Mouse (Mus musculus) adrenal gland, adult 8-10 months (tissue): Measurements from ENCODE around the gene Serinc1. TPM values are rescaled to one million over a fixed set of nuclear protein-coding genes. Genes with fewer than 3 reads are reported as not detected.
"Not testable (repeated sequence)": the region's sequence is repeated elsewhere in the genome, so short reads cannot be mapped to it uniquely, and the experiment has no call there.

Source experiments
- DNase-seq: peaks from one replicate; pipeline ENCODE4 v3.0.0; 2022
- total RNA-seq, 4 experiments: library from RNA; stranded (reverse); gene quantifications; 2 replicates each; pipeline ENCODE4 v1.2.4; 2022

Gene Serinc1
- total RNA-seq, result 100 to 1,000 TPM; 321 to 388 (median 383) TPM

DNA sequence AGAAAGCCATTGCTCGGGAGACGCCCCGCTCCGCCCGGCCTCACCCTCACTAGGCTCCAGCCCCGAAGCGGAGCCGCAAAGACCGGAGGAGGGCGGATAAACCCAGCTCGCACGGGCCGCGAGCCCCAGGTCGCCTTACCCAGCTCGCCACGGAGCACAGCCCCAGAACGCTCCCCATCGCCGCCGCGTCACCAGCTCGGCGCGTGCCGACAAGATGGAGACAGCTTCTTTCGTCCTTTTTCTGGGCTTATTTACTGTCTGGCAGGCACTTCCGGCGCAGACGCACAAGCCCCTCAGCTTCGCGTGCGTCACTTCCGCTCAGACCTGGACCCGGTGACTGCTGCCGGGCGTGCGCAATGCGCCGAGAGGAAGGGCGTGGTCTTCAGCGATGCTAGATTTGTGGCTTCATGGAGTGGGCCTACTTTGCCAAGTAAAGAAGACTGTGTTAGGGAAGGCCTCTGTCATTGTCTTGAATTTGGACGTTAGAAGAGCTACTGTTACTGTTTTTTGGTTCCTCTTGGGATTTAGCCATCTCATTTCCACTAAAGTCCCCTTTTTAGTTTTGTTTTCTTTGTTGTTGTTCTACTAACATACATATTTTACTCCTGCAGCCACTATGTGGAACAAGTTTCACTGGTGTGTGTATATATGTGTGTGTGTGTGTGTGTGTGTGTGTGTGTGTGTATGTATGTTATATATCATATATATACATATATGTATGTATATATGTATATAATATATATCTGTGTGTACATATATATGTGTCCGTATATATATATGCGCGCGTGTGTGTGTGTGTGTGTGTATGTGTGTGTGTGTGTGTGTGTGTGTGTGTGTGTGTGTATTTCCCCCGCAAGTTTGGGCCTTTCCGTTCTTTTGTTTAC is at the start of gene Serinc1:
Gene Serinc1 (minus strand): TSS at position 313 of the 884 bp plus-strand sequence.
- DNase-seq, result peak; percentile 91

DNA sequence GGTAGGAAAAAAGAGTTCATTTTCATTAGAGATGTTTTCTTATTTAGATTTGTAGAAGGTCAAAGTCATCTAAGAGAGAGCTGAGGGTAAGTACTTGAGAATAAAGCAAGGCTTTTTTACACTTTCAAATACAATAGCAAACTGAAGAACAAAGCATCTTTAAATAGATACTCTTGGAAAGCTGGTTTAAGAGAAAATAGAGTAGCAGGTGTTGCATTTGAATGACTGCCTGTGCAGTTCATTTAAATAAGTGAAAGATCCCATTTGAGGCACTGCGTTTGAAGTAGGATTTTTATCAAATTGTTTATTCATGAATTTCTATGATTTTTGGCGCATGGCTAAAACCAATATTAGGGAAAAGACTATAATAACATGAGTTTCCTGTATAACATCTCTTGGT is 44.4 kb upstream of the Serinc1 start:
- DNase-seq, result no peak

DNA sequence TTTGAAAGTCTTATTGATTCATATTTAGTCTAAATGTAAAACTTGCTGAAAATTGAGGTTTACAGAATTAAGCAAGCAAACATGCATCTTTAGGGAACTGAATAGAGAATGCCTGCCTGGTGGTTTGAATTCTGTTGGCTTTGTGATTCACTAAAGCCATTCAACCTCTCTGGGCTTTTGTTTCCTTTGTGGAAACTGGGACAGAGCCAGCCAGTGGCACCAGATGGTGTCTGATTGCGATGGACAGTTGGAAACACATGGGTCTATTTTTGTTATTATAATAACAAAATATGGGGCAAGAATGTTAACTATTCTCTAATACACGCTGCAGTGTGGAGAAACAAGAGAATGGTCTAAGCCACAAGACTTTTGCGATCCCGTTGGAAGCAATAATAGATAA is 39.8 kb upstream of the Serinc1 start:
- no peak for DNase-seq

DNA sequence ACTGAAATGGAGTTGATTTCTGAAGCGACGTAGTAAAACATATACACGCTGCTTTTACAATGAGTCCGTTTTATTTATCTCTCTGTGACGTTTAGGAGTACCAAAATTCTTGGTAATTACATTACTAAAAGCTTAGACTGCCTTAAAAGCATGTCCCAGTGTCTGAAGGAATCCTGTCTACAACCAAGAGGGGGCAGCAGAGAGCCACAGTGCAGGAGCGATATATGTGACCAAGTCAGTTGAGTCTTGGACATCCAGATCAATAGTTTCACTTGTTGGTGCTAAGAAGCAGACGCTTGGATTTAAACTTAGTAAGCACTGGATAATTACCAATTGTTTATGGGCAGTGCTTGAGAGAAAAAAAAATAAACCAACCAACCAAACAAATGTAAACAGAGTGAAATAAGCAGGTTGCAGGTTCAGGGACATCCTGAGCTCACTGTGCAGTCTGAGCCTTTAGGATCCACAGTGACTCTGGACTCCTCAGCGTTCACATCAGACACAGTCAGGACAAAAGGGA is 38.9 kb upstream of the Serinc1 start:
- DNase-seq, result peak; percentile 25

DNA sequence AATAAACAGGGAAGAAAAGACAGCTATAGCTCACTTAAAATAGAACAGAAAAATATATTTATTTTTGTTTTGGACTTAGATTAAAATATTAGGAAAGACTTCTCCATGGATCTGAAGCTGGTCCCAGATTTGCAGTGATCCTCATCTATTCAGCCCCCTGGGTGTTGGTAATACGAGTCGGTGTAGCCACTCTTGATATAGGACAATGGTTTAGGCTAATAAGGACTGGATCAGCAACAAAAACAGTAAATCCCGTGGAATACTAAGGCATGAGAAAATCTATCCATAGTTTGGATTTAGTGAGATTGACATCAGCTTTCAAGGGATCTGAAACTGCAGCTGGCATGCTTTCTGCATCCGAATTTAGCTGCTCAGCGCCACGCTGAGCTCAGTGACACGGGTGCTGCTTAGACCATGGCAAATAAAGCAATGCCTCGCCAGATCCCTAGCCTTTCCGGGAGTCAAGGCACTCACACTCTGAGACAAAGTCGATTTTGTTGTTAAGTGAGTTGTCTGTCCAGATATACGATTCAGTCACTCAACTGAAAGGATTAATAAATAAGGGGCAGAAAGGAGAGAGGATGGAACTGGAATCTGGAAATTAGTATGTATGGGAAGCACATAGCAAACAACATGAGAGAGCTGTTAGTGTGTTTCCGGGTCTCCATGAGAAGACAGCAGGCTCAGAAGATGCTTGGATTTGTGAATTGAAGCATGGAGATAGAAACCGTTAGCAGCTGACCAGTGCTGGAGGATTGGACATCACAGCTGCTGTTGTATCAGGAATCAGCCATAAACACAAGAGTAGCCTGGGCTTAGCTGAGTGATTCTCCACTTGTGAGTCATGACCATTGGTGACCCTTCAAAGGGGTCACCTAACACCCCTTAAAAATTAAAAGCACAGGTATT is 36.9 kb upstream of the Serinc1 start:
- no peak for DNase-seq

DNA sequence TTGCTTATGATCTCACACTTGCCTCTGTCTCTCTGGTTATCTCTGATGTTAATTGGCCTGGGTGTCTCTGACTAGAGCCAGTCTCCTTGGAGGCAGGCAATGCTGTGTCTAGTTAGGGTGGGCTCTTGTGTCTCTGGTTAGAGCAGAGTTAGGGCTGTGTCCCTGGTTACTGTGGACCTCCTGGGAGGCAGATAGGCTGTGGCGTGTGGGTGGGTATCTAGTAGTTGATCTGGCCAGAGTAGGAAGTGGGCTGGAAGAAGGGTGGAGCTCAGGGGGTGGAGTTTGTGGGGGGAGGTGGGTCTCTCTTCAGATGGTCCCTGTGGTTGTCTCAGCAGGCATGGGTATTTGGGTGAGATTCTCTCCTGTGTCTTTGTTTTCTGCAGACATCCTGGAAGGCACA is 33.9 kb upstream of the Serinc1 start:
- no peak for DNase-seq

DNA sequence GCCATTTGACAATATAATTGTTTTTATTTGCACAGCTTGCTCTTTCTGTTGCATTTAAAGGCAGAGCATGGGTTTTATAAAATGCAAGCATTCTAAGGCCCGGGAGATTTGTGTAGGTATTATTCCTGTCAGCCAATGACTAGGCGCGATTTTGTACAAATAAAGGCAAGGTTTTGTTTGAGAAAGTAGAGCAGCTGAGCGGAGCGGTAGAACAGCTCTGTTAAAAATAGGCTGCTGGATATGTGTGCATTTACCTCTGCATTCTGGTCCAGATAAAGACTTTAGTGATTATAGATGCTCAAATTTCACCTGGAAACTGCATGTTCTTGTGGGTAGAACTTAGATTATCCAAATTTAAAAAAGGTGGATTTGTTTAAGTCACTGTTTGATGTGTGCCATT is 25.3 kb upstream of the Serinc1 start:
- DNase-seq, result no peak

DNA sequence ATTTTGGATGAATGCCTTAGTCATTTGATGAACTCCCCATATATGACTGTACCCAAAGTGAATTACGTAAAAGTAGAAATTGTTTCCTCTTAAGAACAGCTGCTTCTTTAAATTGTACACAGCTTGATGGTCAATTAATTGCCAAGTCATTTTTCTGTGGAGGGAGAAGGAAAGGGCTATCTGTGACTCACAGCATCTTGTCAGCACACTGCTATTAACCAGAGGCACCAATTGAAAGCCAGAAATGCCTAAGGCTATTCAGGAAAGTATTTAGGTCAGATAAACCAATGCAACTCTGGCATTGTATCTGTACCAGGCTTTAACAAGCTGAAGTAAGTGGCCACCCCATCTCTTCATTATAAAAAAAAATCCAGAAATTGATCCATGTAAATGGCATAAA is 21.4 kb upstream of the Serinc1 start:
- no peak for DNase-seq

DNA sequence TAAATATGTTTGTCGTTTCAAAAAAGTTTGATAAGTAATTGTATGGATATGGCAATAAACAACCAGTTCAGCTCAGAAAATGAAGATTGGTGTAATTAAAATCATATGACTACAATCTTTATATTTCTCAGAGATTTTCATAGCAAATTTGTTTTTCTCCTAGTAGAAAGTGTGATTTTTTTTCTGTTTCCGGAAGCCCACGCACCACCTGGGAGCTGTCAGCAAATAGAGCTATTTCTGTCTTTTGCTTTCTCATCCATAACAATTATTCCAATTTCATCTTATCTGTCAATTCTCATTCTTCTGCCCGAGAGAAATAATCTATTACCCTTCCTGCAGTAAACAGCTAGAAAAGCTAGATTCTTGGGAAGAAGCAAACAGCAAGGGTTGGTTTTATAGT is 17.3 kb upstream of the Serinc1 start:
- DNase-seq, result no peak

DNA sequence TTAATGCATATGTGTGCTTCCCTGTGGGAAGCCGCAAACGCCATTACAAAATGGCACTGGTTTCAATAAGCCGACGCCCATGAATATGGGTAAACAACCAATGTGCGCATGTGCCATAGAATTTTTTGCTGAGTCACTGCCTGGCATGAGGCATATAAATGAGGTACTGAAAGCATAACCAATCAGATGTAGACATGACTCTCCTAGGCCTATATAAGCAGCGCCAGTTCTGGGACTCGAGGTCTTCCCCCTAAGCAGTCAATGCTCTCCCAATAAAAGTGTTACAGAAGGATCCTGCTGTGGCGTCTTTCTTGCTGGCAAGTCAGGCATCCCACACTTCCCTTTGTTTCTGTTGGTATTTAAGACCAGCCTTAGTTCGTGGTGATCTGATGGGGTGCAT is 11.6 kb upstream of the Serinc1 start:
- DNase-seq, result not testable (repeated sequence)

DNA sequence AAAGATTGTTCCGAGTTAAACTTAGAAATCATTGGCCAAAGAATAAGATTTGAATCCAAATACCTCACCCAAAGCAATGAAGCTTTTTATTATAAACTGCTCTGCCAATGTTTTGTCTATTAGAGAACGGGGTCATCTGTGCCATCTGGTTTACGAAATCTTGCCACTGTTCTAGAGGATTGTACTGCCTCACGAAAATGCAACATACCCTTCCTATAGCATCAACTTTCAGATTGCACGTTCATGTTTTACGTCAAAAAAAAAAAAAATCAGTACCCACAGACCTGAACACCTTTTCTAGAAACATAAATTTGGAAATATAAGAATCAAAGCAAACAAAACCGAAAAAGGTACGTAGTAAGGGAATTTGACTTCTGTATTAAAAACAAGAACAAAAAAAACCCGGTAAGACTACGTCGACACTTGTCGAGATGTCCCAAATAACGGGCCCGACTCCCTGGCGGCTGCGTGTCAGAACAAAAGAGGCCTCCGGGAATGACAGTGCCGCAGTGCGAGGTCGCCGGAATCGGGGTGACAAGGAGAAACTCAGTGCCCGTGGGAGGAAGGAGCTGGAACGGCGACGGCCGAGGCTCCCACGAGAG is 613 bp downstream of the Serinc1 start:
- no peak for DNase-seq

DNA sequence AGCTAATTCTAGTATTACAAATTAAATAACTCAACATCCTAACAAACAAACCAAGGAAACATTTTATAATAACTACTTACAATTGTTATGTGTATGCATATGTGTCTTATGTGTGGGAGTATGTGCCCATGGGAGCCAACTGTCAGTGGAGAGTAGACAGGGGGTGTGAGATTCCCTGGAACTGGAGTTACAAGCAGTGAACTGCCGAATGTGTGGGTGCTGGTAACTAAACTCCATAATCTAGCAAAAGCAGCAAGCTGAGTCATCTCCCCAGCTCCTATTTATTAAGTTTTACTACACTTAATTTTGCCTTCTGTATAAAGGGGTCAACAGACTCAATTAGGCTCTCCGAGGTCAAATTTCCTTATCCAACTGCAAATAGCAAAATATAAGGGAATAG is 1.3 kb downstream of the Serinc1 start:
- no peak for DNase-seq

DNA sequence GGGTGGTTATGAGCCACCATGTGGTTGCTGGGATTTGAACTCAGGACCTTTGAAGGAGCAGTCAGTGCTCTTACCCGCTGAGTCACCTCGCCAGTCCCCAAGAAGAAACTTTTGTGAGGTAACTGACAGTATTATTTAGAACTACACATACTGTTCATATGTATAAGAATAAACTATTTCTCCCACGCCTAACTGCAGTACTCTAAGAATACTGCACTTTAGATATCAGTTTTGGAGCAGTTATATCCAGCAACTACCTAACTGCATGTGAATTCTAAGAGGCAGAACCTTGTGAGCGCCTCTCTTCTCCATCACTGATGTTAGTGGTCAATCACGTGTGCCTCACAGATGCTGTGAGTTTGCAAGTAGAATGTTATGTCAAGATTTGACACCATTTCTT is 5.9 kb downstream of the Serinc1 start:
- no peak for DNase-seq

DNA sequence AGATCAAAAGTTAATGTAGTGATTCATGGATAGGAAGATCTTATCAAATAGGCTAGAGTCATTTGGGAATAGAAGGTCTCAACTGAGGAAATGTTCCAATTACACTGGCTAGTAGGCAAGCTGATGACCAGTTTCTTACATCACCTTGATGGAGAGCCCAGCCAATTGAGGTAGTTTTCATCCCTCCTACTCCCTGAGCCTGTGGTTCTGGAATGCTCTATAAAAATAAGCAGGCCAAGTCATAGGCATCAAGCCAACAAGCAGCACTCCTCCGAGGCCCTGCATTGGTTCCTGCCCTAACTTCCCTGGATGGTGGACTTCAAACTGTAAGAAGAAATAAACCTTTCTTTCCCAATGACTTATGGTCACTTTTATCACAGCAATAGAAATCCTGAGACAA is 17.1 kb downstream of the Serinc1 start:
- no peak for DNase-seq

DNA sequence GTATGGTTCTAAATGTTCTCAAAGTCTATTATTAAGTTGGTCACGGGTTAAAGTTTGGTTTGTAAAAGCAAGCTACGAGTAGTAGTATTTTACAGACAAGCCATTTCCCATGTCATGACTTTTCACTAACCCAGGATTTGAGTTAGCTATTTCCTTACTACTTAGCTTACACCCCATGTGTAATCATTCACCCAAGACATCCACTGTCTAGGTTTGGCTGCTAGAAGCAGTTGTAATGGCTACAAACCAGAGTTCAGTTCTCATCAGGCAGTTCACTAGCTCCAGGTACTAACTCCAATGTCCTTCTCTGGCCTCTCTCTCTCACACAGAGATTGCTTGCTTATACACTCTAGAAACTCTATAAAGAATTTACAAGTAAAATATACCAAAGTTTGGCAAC is 17.7 kb downstream of the Serinc1 start:
- no peak for DNase-seq

DNA sequence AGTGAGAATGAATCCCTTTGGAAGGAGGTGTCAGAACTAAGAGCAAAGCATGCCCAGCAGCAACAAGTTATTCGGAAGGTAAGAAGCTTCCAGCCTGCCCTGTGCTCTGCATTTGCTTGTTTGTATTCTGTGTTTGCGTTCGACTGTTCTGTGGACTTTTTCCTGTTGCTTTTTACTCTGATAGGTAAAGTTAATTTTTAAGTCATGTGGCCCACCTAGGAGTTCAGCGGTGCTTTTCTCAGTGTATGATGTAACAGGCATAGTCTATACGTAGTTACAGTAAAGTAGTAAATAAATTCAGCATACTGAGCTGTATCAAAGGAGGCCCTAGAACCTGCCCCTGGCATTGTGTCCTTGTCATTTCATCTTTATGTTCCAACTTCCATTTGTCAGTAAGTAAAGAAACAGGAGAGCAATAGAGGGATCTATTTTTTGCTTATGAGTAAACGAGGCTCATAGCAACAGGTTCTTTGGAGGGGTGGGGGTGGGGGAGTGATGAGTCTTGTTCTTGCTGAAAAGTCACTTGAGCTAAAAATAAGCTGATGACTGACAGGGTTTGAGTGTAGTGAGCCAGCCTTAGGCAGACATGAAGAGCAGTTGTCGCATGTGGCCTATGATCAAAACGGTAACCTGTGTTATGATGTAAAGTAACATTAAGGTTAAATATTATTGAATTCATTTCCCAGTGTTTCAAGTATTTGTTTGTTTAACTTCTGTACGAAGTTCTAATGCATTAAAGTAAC is 32.7 kb downstream of the Serinc1 start:
- DNase-seq, result no peak

DNA sequence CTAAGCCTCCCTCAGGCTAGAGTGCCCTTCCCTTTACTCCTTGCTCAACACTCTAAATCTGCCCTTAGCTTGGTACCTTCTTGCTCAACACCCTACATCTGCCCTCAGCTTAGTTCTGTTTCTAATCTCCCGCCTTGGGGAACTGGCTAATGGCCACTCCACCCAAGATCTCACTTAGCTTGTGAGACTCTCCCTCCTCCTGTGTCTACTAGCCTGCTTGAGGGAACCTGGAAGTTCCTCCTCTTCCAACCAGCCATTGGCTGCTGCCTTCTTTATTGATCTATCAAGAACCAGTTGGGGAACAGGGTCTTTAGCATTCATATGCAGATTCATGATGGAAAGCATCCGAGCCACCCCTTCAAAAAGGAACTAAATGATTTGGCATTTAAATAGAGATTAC is 40.3 kb downstream of the Serinc1 start:
- no peak for DNase-seq

DNA sequence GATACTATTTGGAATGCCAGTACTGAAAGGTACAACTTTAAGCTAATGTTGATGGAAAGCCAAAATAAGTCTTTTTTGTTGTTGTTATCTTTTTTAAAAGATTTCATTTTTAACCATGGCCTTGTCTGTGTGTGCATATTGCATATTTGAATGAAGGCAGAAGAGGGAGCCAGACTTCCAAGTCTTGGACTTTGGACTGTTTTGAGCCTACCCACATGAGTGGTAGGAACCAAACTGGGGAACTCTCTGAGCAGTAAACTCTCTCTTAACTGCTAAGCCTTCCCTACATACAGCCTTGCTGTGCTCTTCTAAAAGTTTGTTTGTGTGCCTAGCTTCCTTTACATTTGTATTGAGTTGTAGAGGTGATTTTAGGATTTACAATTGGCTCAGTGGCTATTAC is 43.7 kb downstream of the Serinc1 start:
- no peak for DNase-seq

DNA sequence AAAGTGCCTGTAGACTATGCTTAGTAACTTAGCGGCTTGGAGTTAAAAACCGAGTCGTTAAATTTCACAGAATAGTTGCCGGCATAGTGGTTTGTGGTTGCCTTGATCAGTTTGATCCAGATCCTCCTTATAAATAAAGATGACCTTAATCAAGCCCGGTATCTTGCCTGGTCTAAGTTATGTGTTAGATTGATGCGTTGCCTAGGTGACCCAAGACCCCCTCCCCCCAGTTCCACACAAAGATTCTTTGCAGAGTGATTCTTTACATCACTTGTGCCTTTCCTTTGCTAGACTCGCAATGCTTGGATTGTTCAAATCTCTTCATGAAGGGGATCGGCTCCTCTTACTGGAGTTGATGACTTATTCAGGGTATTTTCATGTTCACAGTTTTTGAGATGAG is 45.1 kb downstream of the Serinc1 start:
- no peak for DNase-seq

DNA sequence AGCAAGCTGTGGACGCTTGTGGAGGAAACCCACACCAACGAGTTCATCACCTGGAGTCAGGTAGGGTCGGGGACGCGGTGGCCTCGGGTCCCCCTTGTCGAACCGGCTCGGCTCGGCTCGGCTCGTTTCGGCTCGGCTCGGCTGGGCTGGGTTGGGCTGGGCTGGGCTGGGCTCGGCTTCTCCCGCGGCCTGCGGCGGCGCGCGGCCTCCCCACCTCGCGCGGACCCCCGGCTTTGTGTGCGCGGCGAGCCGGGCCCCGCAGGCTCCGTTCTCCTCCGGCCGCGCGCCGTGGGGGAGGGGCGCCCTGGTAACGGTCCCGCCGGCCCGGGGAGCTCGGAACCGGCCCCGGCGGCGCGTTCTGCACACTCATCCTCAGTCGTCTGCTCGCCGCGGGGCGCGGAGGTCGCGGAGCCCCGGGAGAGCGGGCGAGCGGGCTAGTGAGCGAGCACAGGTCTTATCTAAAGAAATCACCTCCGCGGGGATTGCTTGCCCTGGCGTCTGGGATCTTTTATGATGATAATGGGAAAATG is 45.7 kb downstream of the Serinc1 start:
- DNase-seq, result no peak

DNA sequence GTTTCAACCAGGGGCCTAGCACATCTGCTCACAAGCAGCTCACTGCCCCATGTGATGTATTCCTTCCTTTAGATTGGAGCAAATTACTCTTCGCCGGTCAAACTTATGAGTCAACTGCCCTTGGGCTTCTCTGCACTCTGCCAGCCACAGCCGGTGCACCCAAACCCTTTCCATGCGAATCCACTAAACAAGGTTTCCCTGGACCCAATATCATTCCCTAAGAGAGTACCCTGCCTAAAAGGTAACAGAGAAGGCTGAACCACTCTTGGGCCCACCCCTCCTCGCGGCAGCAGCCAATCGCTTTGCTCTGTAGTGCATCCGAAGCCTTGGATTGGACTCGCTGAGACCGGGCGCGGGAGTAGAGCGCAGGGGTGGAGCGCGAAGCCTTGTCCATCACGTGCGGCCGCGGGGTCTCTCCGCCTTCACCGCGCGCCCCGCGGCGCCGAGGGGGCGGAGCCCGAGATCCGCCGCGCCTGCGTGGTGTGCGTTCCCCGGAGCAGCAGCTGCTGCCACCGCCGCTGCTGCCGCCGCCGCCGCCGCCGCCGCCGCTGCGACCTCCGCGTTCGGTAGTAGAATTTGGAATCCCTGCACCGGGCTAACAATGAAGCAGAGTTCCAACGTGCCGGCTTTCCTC is 46.3 kb downstream of the Serinc1 start, which contains the start of gene Hsf2:
Gene Hsf2 (plus strand): TSS at position 478 of the 634 bp plus-strand sequence.
- DNase-seq, result peak; percentile 97
